Mouse (Mus musculus): ENCODE results near the gene B3galt4.

- TF ChIP-seq GATA1 (IDR thresholded peaks at IDR 0.05; ENCODE audit: low read length) (no peak), TAL1 (IDR thresholded peaks at IDR 0.05; ENCODE audit: low read length) (no peak)
Measured at GRCm38 (mm10) chr17:33953310-33953709, 2.0 kb upstream of the B3galt4 start.

Data from erythroblast, embryonic 14.5 days (primary cell).